Mouse (Mus musculus): ENCODE results near the gene Arhgap11a. TPM values are rescaled to one million over a fixed set of nuclear protein-coding genes. Genes with fewer than 3 reads are reported as not detected.

The Arhgap11a gene
- 2.5 and 2.6 TPM in 2 replicates for polyA plus RNA-seq (2012; rRNA removed)

DNA sequence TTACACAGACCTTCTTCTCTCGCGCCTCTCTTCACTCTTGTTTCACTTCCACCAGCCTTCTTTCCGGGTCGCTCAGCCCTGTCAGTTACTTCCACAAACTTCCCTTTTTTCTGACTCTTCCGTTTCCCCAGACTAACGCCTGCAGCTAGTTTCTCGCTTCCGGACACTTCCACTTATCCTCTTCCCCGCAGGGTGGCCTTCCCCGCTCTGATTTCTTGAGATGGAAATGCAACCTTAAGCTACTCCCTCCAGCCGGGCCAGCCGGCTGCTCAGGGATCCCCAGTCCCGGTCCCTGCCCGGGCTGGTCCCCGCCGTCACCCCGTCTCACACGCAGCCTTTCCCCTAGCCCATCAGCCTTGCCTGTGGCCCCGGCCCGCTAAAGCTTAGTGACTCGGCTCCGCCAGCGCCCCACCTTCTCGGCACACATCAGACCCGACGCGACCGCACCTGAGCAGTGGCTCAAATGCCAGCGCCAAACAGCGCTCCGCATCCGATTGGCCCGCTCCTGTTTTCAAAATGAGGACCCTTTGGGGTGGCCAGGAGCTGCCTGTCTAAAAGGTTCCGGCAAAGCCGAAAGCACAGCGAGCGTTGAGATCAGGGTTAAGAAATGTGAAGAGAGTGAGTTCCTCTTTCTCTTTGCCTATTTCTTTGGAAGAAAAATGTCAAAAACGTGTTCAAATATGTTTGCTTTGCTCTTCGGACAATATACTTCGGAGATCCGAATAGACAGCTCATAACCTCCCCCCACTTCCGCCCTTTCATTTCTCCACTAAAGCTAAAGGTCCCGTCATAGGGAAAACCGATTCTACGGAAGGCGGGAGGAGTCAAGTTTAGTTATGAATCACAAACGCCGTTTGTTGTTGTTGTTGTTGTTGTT is at the start of gene Arhgap11a:
Arhgap11a (minus strand) TSS at position 417 of the 877 bp plus-strand sequence.
- peak; percentile 84 for DNase-seq (ENCODE audit: low spot score)

- DNase-seq (ENCODE audit: low spot score) = no peak
Measured at GRCm38 (mm10) chr2:113893385-113894122, 45.1 kb upstream of the Arhgap11a start.

DNA sequence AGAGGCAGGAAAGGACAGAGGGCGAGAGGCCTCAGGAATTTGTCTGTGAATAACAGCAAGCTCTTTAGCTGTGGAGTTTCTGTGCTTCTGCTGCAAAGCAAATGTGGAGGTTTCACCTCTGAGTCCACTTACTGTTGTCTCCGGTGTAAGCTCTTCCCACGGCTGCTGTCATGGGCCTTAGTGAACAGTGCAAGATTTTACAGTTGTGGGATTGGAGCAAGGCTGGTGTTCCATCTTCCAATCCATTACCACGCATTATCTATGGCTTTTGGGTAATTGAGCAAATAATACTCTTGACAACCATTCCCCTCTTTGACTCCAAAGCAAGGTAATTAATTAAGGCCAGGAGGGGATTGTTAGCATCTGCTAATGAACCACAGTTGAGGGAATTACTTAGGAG is 38.7 kb upstream of the Arhgap11a start:
- no peak for DNase-seq (ENCODE audit: low spot score)

DNA sequence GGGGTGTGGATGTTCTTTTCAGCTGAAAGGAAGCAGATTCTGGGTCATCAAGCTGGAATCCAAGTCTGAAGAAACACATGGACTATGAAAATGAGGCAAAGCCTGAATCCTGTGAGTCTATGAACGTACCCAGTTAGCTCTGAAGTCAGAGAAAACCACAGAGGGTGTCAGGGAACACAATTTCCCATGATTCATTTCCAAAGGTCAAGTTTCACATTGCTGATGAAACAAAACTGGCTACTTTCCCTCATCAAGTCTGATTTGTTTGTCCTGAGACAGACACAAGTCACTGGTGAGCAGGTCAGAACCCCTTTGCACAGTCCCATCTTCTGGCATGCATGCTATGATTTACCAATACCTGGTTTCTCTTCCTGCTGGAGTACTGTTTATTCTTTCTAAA is 37.6 kb upstream of the Arhgap11a start:
- DNase-seq (ENCODE audit: low spot score) = no peak

- DNase-seq (ENCODE audit: low spot score) = no peak
Measured at GRCm38 (mm10) chr2:113870115-113870514, 21.7 kb upstream of the Arhgap11a start.

DNA sequence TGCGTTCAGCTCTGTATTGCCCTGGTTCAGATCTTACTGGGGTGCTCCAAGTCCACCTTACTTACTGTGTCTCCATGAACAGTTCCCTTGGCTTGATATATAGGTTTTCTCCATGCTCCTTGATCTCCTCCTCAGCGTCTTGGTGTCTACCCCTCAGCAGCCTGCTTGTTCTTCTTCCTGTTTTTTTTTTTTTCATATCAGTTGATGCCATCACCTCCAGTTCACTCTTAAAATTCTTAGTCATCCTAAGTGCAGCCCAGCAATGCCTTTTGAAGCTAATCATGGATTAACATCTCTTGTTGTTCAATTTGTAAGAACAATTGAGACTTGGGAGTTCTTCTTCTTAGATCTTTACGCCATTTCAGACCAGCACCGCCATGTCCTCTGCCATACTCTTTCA is 19.9 kb upstream of the Arhgap11a start:
- no peak for DNase-seq (ENCODE audit: low spot score)

GRCm38 (mm10) chr2:113866155-113866554 is 17.7 kb upstream of the Arhgap11a start:
- DNase-seq (ENCODE audit: low spot score) = no peak

DNA sequence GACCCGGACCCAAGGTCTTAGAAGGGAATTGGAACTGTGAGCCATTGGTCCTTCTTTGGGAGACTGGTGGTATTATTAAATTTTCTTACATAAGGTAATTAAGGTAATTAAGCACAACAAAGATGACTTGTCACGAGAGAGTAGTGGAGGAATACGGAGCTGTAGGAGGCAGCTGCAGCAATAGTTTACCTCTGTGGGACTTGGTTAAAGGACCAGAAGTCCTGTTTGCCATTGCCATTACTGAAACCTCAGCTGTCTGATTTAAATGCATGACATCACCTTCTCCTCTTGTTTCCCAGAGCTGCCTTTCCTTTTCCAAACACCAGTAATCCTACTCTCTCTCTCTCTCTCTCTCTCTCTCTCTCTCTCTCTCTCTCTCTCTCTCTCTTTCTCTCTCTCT is 680 bp upstream of the Arhgap11a start:
- no peak for DNase-seq (ENCODE audit: low spot score)

- DNase-seq (ENCODE audit: low spot score) = peak; percentile 23
Measured at GRCm38 (mm10) chr2:113847678-113848244, 700 bp downstream of the Arhgap11a start.

DNA sequence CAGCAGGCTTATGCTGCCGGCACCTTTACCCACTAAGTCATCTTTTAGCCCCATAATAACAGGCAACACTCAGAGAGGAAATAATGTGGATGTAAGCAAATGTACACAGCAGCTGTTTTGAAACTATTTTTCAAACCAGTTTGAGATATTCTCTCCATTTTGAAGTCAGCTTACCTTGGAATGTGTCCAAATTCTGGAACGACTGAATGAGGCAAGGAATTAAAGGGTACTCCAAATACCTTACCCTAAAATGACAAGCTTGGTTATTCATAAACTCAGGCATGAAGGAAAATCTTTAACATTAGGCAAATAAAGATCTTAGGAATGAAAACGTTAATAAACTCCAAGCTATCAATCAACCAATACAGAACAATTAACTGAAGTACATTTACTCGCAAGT is 3.4 kb downstream of the Arhgap11a start:
- DNase-seq (ENCODE audit: low spot score) = no peak

DNA sequence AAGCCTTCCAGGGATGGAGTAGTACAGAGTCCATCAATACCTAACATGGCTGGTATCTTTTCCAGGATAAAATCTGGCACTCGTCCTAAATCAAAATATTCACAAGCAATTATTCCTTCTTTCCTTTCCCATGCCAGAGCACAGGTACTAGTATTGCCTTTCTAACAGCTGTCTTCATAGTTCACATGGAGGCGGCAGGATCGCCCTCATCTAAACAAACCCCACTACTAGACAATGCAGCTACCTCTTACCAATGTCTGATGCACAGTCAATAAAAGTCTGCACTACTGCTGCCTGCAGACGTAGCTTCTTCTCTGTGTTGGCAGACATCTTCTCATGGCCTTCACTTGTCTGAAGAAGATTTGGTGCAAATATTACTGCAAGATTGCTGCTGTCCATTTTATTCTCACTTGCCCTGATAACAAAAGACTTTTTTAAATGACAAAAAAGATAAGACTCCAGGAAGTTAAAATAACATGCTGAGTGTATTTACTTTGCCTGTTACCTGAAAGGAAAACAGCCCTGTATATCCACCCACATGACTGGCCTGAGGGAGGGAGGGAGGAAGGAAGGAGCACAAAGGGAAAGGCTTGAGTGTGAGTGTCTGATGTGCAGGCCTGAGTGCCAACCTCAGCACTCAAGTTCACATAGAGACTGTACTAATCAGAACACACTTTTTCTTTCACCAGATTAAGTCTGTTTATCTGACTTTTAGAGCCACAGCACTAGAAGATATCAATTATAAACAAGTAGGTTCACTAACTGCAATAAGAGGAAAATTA is 6.6 kb downstream of the Arhgap11a start:
- DNase-seq (ENCODE audit: low spot score) = no peak

GRCm38 (mm10) chr2:113839488-113839887 is 9.0 kb downstream of the Arhgap11a start:
- no peak for DNase-seq (ENCODE audit: low spot score)

DNA sequence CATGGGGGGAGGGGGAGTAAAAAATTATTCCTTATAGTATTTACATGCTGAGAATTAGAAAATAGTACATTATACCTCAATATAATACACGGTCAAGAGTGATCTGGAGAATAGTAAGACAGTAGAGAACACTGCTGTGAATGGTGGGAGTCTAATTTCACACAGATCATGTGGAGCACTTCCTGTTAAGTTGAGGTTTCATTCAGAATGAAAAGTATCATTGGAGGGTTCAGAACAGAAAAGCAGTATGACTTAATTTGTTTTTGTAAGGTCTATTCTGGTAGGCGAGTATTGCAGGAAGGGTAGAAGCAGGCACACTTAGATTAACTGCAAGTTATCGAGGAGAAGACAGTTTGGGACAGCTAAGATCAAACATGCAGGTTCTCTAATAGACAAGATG is 13.2 kb downstream of the Arhgap11a start:
- no peak for DNase-seq (ENCODE audit: low spot score)

GRCm38 (mm10) chr2:113828943-113829882 is 19.2 kb downstream of the Arhgap11a start, which contains the start of gene Scg5:
Scg5 (minus strand) TSS chr2:113829121.
- no peak for DNase-seq (ENCODE audit: low spot score)

GRCm38 (mm10) chr2:113828086-113828942 is 20.1 kb downstream of the Arhgap11a start:
- no peak for DNase-seq (ENCODE audit: low spot score)

DNA sequence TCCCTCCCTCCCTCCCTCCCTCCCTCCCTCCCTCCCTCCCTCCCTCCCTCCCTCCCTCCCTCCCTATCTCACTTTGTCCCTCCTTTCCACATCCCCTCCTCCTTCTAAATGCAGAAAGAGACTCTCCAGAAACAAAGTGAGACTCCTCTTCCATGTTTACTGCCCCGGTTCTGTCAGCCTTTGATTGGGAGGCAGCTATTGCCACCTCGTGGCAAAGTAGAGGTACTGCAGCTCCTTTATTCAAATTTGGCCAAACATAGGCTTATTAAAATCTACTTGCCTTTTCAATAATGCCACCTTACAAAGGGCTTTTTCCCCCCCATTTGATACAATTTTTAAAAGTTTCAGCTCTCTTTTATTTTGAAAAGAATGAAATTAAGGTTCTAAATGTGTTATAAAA is 24.6 kb downstream of the Arhgap11a start:
- DNase-seq (ENCODE audit: low spot score) = no peak

DNA sequence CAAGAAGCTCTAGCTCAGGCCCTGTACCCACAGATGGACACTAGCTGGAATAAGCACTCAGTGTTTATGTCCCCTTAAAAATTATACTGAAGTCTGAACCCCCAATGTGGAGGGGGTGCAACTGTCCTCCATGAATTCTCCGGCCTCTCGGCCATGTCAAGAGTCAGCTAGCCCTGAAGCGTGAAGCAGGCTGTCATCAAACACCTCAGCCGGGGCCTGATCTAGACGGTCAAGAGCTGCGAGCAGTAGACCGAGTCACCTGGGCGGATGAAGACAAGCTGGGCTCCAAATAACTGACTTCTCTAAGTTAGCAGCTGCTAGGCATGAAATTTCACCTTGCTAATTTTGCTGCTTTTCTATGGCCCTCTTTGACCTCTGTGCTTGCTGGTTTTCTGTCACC is 26.1 kb downstream of the Arhgap11a start:
- no peak for DNase-seq (ENCODE audit: low spot score)

GRCm38 (mm10) chr2:113821176-113821734 is 27.2 kb downstream of the Arhgap11a start:
- no peak for DNase-seq (ENCODE audit: low spot score)

- DNase-seq (ENCODE audit: low spot score) = no peak
Measured at GRCm38 (mm10) chr2:113820117-113820516, 28.3 kb downstream of the Arhgap11a start.

All from urinary bladder, adult 2 months (tissue).